Mouse (Mus musculus): ENCODE measurements at regions not wholly inside any gene's neighbourhood (a gene's known extent, or its start where the extent isn't known, plus 50 kb on each side); places are given as distances from the start of the nearest gene placed in this dataset.
A peak's percentile ranks its signal among the peaks of the same experiment; 100 is the strongest.

DNA sequence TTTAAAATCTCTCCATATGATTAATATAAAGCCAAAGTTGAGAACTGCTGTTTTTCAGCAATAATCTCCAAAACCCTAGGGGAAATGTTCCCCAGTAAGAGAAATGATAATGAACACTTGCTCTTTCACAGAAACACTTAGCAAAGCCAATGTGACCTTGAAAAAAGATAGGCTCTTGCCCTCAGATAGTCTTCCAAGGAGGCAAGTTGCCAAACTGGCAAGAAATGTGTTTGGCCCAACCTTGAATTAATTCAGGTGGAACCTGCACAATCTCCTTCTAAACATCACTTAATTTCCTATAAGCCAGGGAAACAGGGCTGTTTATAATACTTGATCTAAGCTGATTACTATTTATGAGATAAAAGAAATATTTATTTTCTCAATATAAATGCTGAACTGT is 244.0 kb upstream of the Gnaz start:
- no peak for DNase-seq (ENCODE audit: low spot score)

GRCm38 (mm10) chr10:74749446-74749845 is 217.5 kb upstream of the Gnaz start:
- DNase-seq (ENCODE audit: low spot score): no peak

GRCm38 (mm10) chr10:74750879-74751278 is 216.1 kb upstream of the Gnaz start:
- no peak for DNase-seq (ENCODE audit: low spot score)

DNA sequence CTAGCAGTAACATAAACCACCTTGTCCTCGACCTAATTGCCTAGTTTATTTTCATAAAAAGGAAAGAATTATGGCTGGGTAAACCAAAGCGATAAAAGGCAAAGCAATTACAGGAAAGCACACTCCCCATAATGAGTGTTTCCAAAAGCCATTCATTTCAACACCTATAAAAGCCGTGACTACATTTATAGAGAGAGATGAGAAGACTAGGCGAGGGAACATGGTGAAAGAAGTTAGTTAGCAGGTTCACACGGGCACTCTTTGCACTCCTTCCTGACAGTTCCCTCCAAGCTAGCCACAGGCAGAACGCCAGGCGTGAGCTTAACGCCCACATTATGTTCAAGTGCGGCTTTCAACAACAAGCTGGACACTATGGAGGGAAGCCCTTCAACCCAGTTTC is 206.2 kb upstream of the Gnaz start:
- no peak for DNase-seq (ENCODE audit: low spot score)

DNA sequence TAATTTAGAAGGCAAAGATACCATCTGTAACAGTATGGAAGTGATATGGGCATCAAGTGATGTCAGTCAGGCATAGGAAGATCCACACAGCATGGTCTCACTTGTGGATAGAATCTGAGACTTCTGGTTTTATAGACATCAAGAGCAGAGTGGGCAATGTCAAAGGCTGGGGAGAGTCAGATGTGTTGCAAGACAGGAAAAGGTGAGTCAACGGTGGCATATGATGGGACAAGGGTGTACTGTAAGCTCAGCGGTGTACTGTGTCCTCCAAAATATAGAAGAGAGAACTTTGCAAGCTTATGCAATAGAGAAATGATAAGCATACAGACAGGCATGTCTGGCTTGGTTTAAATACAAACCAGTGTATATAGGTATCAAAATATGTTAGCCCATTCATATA is 177.7 kb upstream of the Gnaz start:
- DNase-seq (ENCODE audit: low spot score): no peak

GRCm38 (mm10) chr10:74789987-74790386 is 177.0 kb upstream of the Gnaz start:
- no peak for DNase-seq (ENCODE audit: low spot score)

GRCm38 (mm10) chr10:74823395-74823794 is 143.6 kb upstream of the Gnaz start:
- DNase-seq (ENCODE audit: low spot score): no peak

- DNase-seq (ENCODE audit: low spot score): no peak
These were observed 132.6 kb upstream of the Gnaz start for GRCm38 (mm10) chr10:74834359-74834758.

DNA sequence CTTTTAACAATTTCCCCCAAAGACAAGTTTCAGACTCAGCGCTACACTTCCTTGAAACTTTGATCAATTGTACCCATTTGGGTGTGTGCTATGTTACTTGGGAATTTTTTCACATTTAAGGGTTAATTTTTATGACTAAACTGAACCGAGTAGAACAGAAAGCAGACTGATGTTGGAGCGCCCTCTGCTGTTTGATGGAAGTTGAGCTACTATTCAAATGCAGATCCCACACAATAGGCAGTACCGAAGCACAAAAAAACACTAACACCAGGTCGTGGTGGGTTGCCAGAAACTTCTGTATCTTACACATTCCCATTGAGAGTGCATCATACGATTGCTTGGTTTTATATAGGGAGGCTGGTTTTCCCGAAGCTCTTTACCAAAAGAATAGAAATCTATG is 118.6 kb upstream of the Gnaz start:
- DNase-seq (ENCODE audit: low spot score): peak; percentile 94

- peak; percentile 78 for DNase-seq (ENCODE audit: low spot score)
These were observed 111.8 kb upstream of the Gnaz start for GRCm38 (mm10) chr10:74854991-74855664.

Data from retina, embryonic 14.5 days (tissue).